Mouse (Mus musculus) lung, embryonic 14.5 days (tissue): ENCODE measurements around the gene Kctd19. TPM values are rescaled to one million over a fixed set of nuclear protein-coding genes. Genes with fewer than 3 reads are reported as not detected.

Experiments
- ATAC-seq: fragments of 200-750 bp; cut with Nextera tagmentation; 2 replicates; pipeline ENCODE4 v1.8.0; 2017; ENCODE audit warnings: mild to moderate bottlenecking, moderate TSS enrichment, moderate library complexity; ENCODE audit not compliant: insufficient read depth
- DNase-seq: peaks from one replicate; pipeline ENCODE4 v3.0.0-alpha.2; 2015
- H3K27ac ChIP-seq: fragments of 300-500 bp; sonication (generic); 2 replicates; pipeline ENCODE4 v1.5.1; 2014; ENCODE audit warnings: low read depth, mild to moderate bottlenecking, moderate library complexity
- H3K27me3 ChIP-seq: fragments of 300-500 bp; sonication (generic); 2 replicates; pipeline ENCODE4 v1.6.1; 2014; ENCODE audit warnings: low read length, control low read depth; ENCODE audit not compliant: insufficient read depth
- H3K36me3 ChIP-seq: fragments of 300-500 bp; sonication (generic); 2 replicates; pipeline ENCODE4 v1.6.1; 2014; ENCODE audit warnings: control low read depth; ENCODE audit not compliant: insufficient read depth
- H3K4me1 ChIP-seq: fragments of 300-500 bp; sonication (generic); 2 replicates; pipeline ENCODE4 v1.6.1; 2014; ENCODE audit warnings: antibody characterized with exemption, control low read depth; ENCODE audit not compliant: insufficient read depth
- H3K4me2 ChIP-seq: fragments of 300-500 bp; sonication (generic); 2 replicates; pipeline ENCODE4 v1.6.1; 2014; ENCODE audit warnings: mild to moderate bottlenecking
- H3K4me3 ChIP-seq: fragments of 300-500 bp; sonication (generic); 2 replicates; pipeline ENCODE4 v1.5.1; 2014; ENCODE audit warnings: low read depth, low read length
- H3K9ac ChIP-seq: fragments of 300-500 bp; sonication (generic); 2 replicates; pipeline ENCODE4 v1.6.1; 2014
- H3K9me3 ChIP-seq: fragments of 300-500 bp; sonication (generic); 2 replicates; pipeline ENCODE4 v1.6.1; 2016; ENCODE audit warnings: low read depth, low read length, control low read depth
- CTCF ChIP-seq: IDR thresholded peaks from 2 replicates; pipeline ENCODE4 v1.5.1; 2016; ENCODE audit warnings: antibody characterized with exemption, low read depth
- WGBS: fragments of 180-500 bp; shearing (Covaris S2); extraction: QIAGEN DNeasy Blood & Tissue Kit; methylation state at CpG from one replicate; pipeline ENCODE4 v1.1.7; 2014; 5-methylcytosine and 5-hydroxymethylcytosine counted together
- polyA plus RNA-seq: library from polyadenylated mRNA; unstranded; fragments of >200 nt; fragmentation: Nextera tagmentation; extraction: Ambion mirVana; gene quantifications from 2 replicates; pipeline ENCODE4 v1.2.1, GENCODE M21; 2014

Gene Kctd19
- polyA plus RNA-seq, 1 experiment from 2014 or later: 0.32 TPM

- Histone ChIP-seq H3K27ac (peak overlapping the region; percentile 86), H3K9me3 (no peaks in the 10 kb centered on the region), H3K9ac (peak overlapping the region; percentile 75), H3K4me2 (peak overlapping the region; percentile 90), H3K4me3 (peak overlapping the region; percentile 84), H3K27me3 (peaks cover 4% of the 10 kb centered on the region; the same call in 1 of the 2 replicates), H3K4me1 (peaks cover 19% of the 10 kb centered on the region), H3K36me3 (0 out of 2 replicates have a peak, but pooled peaks cover 9% of the 10 kb centered on the region)
- under 1% methylated on average over 36 of the region's 48 CpGs for WGBS
- ATAC-seq: no peak
- no peak for TF ChIP-seq CTCF
- DNase-seq: peak; percentile 59
These were observed 64.1 kb downstream of the Kctd19 start for GRCm38 (mm10) chr8:105349096-105349771.

- H3K27me3 ChIP-seq: peaks cover 4% of the 10 kb centered on the region; the same call in 1 of the 2 replicates
- TF ChIP-seq CTCF: peak; percentile 50
- peak within 1 kb of the TSS; percentile 96 for H3K27ac ChIP-seq
- WGBS: under 1% methylated on average over 34 of the region's 34 CpGs
- H3K4me1 ChIP-seq: peaks cover 21% of the 10 kb centered on the region
- peak within 1 kb of the TSS; percentile 83 for H3K9ac ChIP-seq
- H3K36me3 ChIP-seq: peaks cover 9% of the 10 kb centered on the region; the same call in 1 of the 2 replicates
- DNase-seq (peak; percentile 92), ATAC-seq (peak; percentile 5)
- no peaks in the 10 kb centered on the region for H3K9me3 ChIP-seq
- peak within 1 kb of the TSS; percentile 90 for H3K4me2 ChIP-seq
- peak within 1 kb of the TSS; percentile 84 for H3K4me3 ChIP-seq
These were observed 64.7 kb downstream of the Kctd19 start, which contains the start of gene Slc9a5 for GRCm38 (mm10) chr8:105348450-105349095. Slc9a5 (plus strand) TSS chr8:105348843.

- ATAC-seq: peak; percentile 86
- Histone ChIP-seq H3K36me3 (peaks cover 18% of the 10 kb centered on the region), H3K9ac (peak within 1 kb of the TSS; percentile 83), H3K9me3 (no peaks in the 10 kb centered on the region), H3K4me3 (peak within 1 kb of the TSS; percentile 84), H3K27ac (peak within 1 kb of the TSS; percentile 96), H3K27me3 (peaks cover 4% of the 10 kb centered on the region; the same call in 1 of the 2 replicates), H3K4me2 (peak within 1 kb of the TSS; percentile 90), H3K4me1 (peaks cover 29% of the 10 kb centered on the region)
- TF ChIP-seq CTCF: peak; percentile 31
- DNase-seq: peak; percentile 100
- WGBS: under 1% methylated on average over 53 of the region's 53 CpGs
These were observed 65.7 kb downstream of the Kctd19 start, which contains the start of gene Fhod1 for GRCm38 (mm10) chr8:105347428-105348221. Fhod1 (minus strand) TSS chr8:105347953.

- ATAC-seq (peak; percentile 25), DNase-seq (peak; percentile 85)
- Histone ChIP-seq H3K4me2 (peak overlapping the region; percentile 90), H3K9ac (peak overlapping the region; percentile 83), H3K36me3 (peaks cover 18% of the 10 kb centered on the region), H3K9me3 (no peaks in the 10 kb centered on the region), H3K4me1 (peaks cover 31% of the 10 kb centered on the region), H3K4me3 (peak overlapping the region; percentile 84), H3K27ac (peak overlapping the region; percentile 96), H3K27me3 (peaks cover 4% of the 10 kb centered on the region; the same call in 1 of the 2 replicates)
- WGBS: 0% methylated on average over 34 of the region's 34 CpGs
- no peak for TF ChIP-seq CTCF
These were observed 66.5 kb downstream of the Kctd19 start for GRCm38 (mm10) chr8:105346611-105347427.

GRCm38 (mm10) chr8:105345061-105345975 is 68.0 kb downstream of the Kctd19 start:
- peak; percentile 51 for DNase-seq
- 29% methylated on average over 7 of the region's 7 CpGs for WGBS
- Histone ChIP-seq H3K4me1 (peaks cover 39% of the 10 kb centered on the region), H3K4me3 (peak overlapping the region; percentile 84), H3K4me2 (peak overlapping the region; percentile 90), H3K36me3 (peaks cover 18% of the 10 kb centered on the region), H3K9me3 (no peaks in the 10 kb centered on the region), H3K27ac (peak overlapping the region; percentile 96), H3K27me3 (peaks cover 4% of the 10 kb centered on the region; the same call in 1 of the 2 replicates), H3K9ac (peak overlapping the region; percentile 83)
- no peak for TF ChIP-seq CTCF
- ATAC-seq: no peak
